Mouse (Mus musculus) liver, embryonic 14.5 days (tissue): ENCODE measurements around the gene Snx32. TPM values are rescaled to one million over a fixed set of nuclear protein-coding genes. Genes with fewer than 3 reads are reported as not detected.

Experiments used
- ATAC-seq: fragments of 200-750 bp; cut with Nextera tagmentation; 2 replicates; pipeline ENCODE4 v1.8.0; 2017; ENCODE audit warnings: moderate number of reproducible peaks, mild to moderate bottlenecking, moderate library complexity; ENCODE audit not compliant: insufficient read depth
- DNase-seq, 3 experiments: peaks; one replicate each; pipeline ENCODE4 v3.0.0-alpha.2; 2012 to 2013; ENCODE audit warnings: low read depth in 3 of 3, low spot score in 3 of 3
- H3K27ac ChIP-seq: fragments of 300-500 bp; sonication (generic); 2 replicates; pipeline ENCODE4 v1.5.1; 2014; ENCODE audit warnings: moderate library complexity, mild to moderate bottlenecking, control low read depth, inconsistent platforms
- H3K27me3 ChIP-seq: fragments of 300-500 bp; sonication (generic); 2 replicates; pipeline ENCODE4 v1.6.1; 2014; ENCODE audit warnings: mild to moderate bottlenecking, low read length, moderate library complexity; ENCODE audit not compliant: control insufficient read depth, insufficient read depth
- H3K36me3 ChIP-seq: fragments of 300-500 bp; sonication (generic); replicated peaks from 2 replicates; pipeline ENCODE4 v1.6.1; 2014; ENCODE audit warnings: low read depth; ENCODE audit not compliant: control insufficient read depth, insufficient read depth
- H3K4me1 ChIP-seq, 2 experiments: fragments of 200-500 bp in 1 of 2; fragments of 300-500 bp in 1 of 2; sonication (generic) in 1 of 2; replicated peaks; 2 replicates each; pipeline ENCODE4 v1.6.1; 2012 to 2014; ENCODE audit warnings: antibody characterized with exemption in 1 of 2, inconsistent platforms in 1 of 2, low read length in 1 of 2; ENCODE audit not compliant: control insufficient read depth in 2 of 2, insufficient read depth in 2 of 2
- H3K4me2 ChIP-seq: fragments of 300-500 bp; sonication (generic); 2 replicates; pipeline ENCODE4 v1.6.1; 2014; ENCODE audit warnings: low read depth, mild to moderate bottlenecking, control low read depth, moderate library complexity
- H3K4me3 ChIP-seq, 2 experiments: fragments of 200-500 bp in 1 of 2; fragments of 300-500 bp in 1 of 2; sonication (generic) in 1 of 2; 2 replicates each; pipeline ENCODE4 v1.5.1; 2012 to 2014; ENCODE audit warnings: low read depth in 2 of 2, low read length in 2 of 2, mild to moderate bottlenecking in 2 of 2, control low read depth in 1 of 2, inconsistent platforms in 1 of 2, moderate library complexity in 1 of 2; ENCODE audit not compliant: insufficient read depth in 1 of 2
- H3K9ac ChIP-seq: fragments of 300-500 bp; sonication (generic); replicated peaks from 2 replicates; pipeline ENCODE4 v1.6.1; 2014; ENCODE audit warnings: mild to moderate bottlenecking, control low read depth, moderate library complexity
- H3K9me3 ChIP-seq: fragments of 300-500 bp; sonication (generic); 2 replicates; pipeline ENCODE4 v1.6.1; 2016; ENCODE audit warnings: low read length, mixed read lengths; ENCODE audit not compliant: control insufficient read depth
- CTCF ChIP-seq: IDR thresholded peaks from 2 replicates; pipeline ENCODE4 v1.5.1; 2016; ENCODE audit warnings: antibody characterized with exemption, low read depth, control low read depth
- EP300 ChIP-seq: IDR thresholded peaks from 2 replicates; pipeline ENCODE4 v1.6.1; 2016; ENCODE audit warnings: antibody characterized with exemption, low read depth
- WGBS: fragments of 180-500 bp; shearing (Covaris S2); extraction: QIAGEN DNeasy Blood & Tissue Kit; methylation state at CpG from one replicate; pipeline ENCODE4 v1.1.7; 2014; ENCODE audit not compliant: insufficient replicate concordance; 5-methylcytosine and 5-hydroxymethylcytosine counted together
- polyA plus RNA-seq, 2 experiments: library from polyadenylated mRNA; depleted of rRNA in 1 of 2; stranded (reverse) in 1 of 2; unstranded in 1 of 2; fragments of >200 nt; fragmentation: Nextera tagmentation in 1 of 2; extraction: Ambion mirVana in 1 of 2; gene quantifications; 2 replicates each; pipeline versions ENCODE4 v1.2.1 to v1.2.3; 2012 to 2014

Gene Snx32
- polyA plus RNA-seq, 2 experiments, result 4.7 to 9.0 TPM

DNA sequence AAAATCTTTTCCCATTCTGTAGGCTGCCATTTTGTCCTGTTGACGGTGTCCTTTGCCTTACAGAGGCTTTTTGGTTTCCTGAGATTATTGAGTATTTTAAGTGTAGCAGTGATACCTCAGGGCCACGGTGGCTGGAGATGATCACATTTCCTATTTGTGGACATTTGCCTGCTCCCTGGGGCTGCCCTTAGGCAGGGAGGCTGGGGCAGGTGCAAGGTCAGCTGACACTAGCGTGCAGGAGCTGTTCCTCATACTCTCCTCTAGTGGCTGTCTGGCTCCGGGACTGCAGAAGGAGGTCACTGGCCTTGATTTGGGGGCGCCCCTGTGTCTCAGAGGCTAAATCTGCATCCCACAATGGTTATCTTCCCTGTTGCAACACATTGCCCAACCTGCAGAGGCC lies 14.9 kb upstream of the Snx32 start:
- no peak overlapping the region for H3K4me3 ChIP-seq
- no peak overlapping the region for H3K9ac ChIP-seq
- H3K4me1 ChIP-seq, result peaks cover 2% of the 10 kb centered on the region in 2 experiments; a peak in 1 of 4 replicates
- no peak for ATAC-seq
- no peaks in the 10 kb centered on the region for H3K9me3 ChIP-seq
- H3K27ac ChIP-seq, result no peak overlapping the region
- DNase-seq, result no peak
- H3K4me2 ChIP-seq, result no peak overlapping the region
- TF ChIP-seq EP300, result no peak
- no peak for TF ChIP-seq CTCF
- 78% methylated on average over 5 of the region's 5 CpGs for WGBS
- no peaks in the 10 kb centered on the region for H3K27me3 ChIP-seq
- no peaks in the 10 kb centered on the region for H3K36me3 ChIP-seq

DNA sequence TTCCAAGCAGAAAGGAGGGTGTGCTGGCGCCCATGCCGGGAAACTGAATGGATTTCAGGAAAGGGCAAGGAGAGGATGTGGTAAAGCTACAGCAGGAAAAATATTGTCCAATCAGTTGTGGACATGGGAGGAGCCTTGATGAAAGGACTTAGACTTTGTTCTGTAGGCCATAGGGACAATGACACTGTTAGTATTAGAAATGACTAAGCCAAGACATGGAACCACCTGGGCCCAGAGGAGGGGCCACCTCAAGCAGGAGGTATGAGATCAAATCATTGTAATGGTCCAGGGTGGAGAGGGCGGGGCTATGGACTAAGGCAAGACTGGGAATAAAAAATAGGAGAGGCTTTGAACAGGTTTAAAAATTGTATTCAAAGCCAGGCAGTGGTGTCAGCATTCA lies 8.4 kb upstream of the Snx32 start:
- ATAC-seq, result no peak
- H3K36me3 ChIP-seq, result no peaks in the 10 kb centered on the region

GRCm38 (mm10) chr19:5516906-5517505 lies 6.7 kb upstream of the Snx32 start:
- H3K9ac ChIP-seq, result no peak overlapping the region

More for the DNA sequence above, 8.4 kb upstream of the Snx32 start:
- H3K4me1 ChIP-seq, result no peaks in the 10 kb centered on the region
- H3K4me3 ChIP-seq, result no peak overlapping the region
- no peak overlapping the region for H3K4me2 ChIP-seq
- no peak overlapping the region for H3K9ac ChIP-seq
- H3K27me3 ChIP-seq, result no peaks in the 10 kb centered on the region
- 49% methylated on average over 3 of the region's 3 CpGs for WGBS
- TF ChIP-seq EP300 (no peak), CTCF (no peak)
- no peaks in the 10 kb centered on the region for H3K9me3 ChIP-seq
- DNase-seq, result no peak
- no peak overlapping the region for H3K27ac ChIP-seq

DNA sequence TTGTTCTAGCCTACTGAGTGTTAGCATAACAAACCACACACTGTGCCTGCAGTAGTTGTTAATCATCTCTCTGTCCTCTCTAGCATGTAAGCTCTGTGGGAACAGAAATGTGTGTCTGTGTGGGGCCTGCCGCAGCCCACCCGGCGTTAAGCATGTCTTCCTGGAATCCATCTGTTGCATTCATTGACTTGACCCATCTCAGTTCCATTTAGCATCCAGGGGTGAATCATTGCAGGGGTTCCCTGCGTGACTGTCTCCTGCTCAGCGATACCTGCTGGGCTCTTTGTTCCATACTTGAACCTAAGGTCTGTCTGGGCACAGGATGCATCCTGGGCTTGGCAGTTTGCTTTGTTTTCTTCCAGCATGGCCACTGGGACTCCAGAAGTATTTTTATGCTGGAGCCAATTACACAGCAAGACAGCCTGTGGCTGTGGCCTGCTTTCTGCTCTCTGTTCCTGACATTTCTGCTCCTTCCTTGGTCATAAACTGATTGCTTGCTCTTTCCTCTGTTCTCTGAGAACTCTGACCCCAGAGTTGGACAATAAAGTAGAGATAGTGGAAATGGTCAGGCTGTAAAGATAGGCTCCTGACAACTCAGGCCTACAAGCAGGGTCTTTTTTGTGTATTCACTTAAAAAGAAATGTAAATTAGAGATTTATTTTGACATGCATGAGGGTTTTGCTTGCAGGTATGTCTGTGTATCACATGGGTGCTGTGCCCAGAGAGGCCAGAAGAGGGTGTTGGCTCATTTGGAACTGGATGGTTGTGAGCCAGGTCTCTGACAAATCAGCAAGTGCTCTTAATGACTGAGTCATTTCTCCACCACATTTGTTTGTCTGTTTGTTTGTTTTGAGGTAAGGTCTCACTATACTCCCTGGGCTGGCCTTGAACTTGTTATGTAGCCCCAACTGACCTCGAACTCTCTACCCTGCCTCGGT lies 5.8 kb upstream of the Snx32 start:
- WGBS, result 80% methylated on average over 7 of the region's 7 CpGs
- Histone ChIP-seq H3K9ac (no peak overlapping the region), H3K9me3 (no peaks in the 10 kb centered on the region), H3K27ac (no peak overlapping the region), H3K27me3 (no peaks in the 10 kb centered on the region), H3K4me1 (peaks cover 11 to 18% of the 10 kb centered on the region in 2 experiments), H3K36me3 (no peaks in the 10 kb centered on the region), H3K4me2 (no peak overlapping the region), H3K4me3 (no peak overlapping the region)
- ATAC-seq (no peak), DNase-seq (no peak)
- peak; percentile 36 for TF ChIP-seq CTCF
- no peak for TF ChIP-seq EP300

More at GRCm38 (mm10) chr19:5516906-5517505, 6.7 kb upstream of the Snx32 start:
- H3K4me3 ChIP-seq, result no peak overlapping the region
- TF ChIP-seq EP300 (no peak), CTCF (0 out of 2 replicates have a peak, but pooled peaks have one; percentile 16)
- H3K9me3 ChIP-seq, result no peaks in the 10 kb centered on the region
- no peaks in the 10 kb centered on the region for H3K36me3 ChIP-seq
- H3K4me1 ChIP-seq, result peaks cover 5 to 9% of the 10 kb centered on the region in 2 experiments
- no peak overlapping the region for H3K27ac ChIP-seq
- 75% methylated on average over 8 of the region's 8 CpGs for WGBS
- no peaks in the 10 kb centered on the region for H3K27me3 ChIP-seq
- no peak overlapping the region for H3K4me2 ChIP-seq
- DNase-seq (no peak), ATAC-seq (no peak)

DNA sequence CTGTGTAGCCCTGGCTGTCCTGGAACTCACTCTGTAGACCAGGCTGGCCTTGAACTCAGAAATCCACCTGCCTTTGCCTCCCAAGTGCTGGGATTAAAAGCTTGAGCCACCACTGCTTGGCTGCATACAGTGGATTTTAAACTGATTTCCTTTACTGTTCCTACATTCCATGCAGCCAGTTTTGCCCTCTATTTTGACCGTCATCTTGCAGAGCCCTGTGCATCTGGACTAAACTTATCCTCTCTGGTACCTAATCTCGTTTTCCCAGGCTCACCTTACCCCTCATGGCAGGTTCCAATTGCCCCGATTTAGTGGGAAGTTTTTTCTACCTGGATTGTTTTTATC lies 2.6 kb upstream of the Snx32 start:
- TF ChIP-seq EP300, result no peak
- TF ChIP-seq CTCF, result no peak
- Histone ChIP-seq H3K9ac (no peak overlapping the region), H3K27ac (no peak overlapping the region), H3K27me3 (no peaks in the 10 kb centered on the region), H3K36me3 (no peaks in the 10 kb centered on the region), H3K4me3 (no peak overlapping the region), H3K4me2 (peak overlapping the region; percentile 99), H3K9me3 (no peaks in the 10 kb centered on the region), H3K4me1 (peaks cover 21 to 32% of the 10 kb centered on the region in 2 experiments)
- 42% methylated on average over 3 of the region's 3 CpGs for WGBS
- ATAC-seq (no peak), DNase-seq (no peak)
